Mouse (Mus musculus) macrophage (primary cell): ENCODE data around the gene Defb22. TPM values are rescaled to one million over a fixed set of nuclear protein-coding genes. Genes with fewer than 3 reads are reported as not detected.

Experiments used
- polyA plus RNA-seq: library from polyadenylated mRNA; stranded (reverse); fragments of 250-400 nt; gene quantifications from 3 replicates; pipeline ENCODE4 v1.2.4, GENCODE M21; 2018; ENCODE audit warnings: inconsistent platforms

Defb22 gene
- polyA plus RNA-seq, 1 experiment from 2014 or later: not detected

Other genes with a start within 250 kb of the Defb22 start
- gene Tbc1d20, start 196.3 kb downstream of the Defb22 start, polyA plus RNA-seq: 59.0 to 70.5 TPM (median 69.3 TPM) in 3 replicates
- 29.7 to 57.1 TPM (median 51.6 TPM) in 3 replicates for gene Rbck1, start 157.5 kb downstream of the Defb22 start, polyA plus RNA-seq
- 0.29 to 1.5 TPM (median 0.45 TPM) in 3 replicates for gene Trib3, start 146.1 kb downstream of the Defb22 start, polyA plus RNA-seq
- gene Nrsn2, start 113.5 kb downstream of the Defb22 start, polyA plus RNA-seq: not detected in 3 replicates
- gene Sox12, start 92.1 kb downstream of the Defb22 start, polyA plus RNA-seq: 0.11 to 0.15 TPM in 2 of 3 replicates, not detected in the other
- gene Zcchc3, start 75.1 kb downstream of the Defb22 start, polyA plus RNA-seq: 0.60 to 1.1 TPM (median 0.98 TPM) in 3 replicates
- not detected in 3 replicates for gene 6820408C15Rik, start 74.6 kb downstream of the Defb22 start, polyA plus RNA-seq
- not detected in 3 replicates for gene Defb23, start 25.5 kb downstream of the Defb22 start, polyA plus RNA-seq
- gene Defb20, start 13.1 kb downstream of the Defb22 start, polyA plus RNA-seq: not detected in 3 replicates
- gene Defb26, start 21.6 kb upstream of the Defb22 start, polyA plus RNA-seq: not detected in 3 replicates
- not detected in 3 replicates for gene Defb28, start 28.1 kb upstream of the Defb22 start, polyA plus RNA-seq
- not detected in 3 replicates for gene Defb29, start 50.0 kb upstream of the Defb22 start, polyA plus RNA-seq
- not detected in 3 replicates for gene Gm17416, start 79.2 kb upstream of the Defb22 start, polyA plus RNA-seq
- gene Defb21, start 82.6 kb upstream of the Defb22 start, polyA plus RNA-seq: not detected in 3 replicates
- not detected in 3 replicates for gene Defb19, start 90.2 kb upstream of the Defb22 start, polyA plus RNA-seq
- gene Defb45, start 109.3 kb upstream of the Defb22 start, polyA plus RNA-seq: not detected in 3 replicates
- gene Defb36, start 114.2 kb upstream of the Defb22 start, polyA plus RNA-seq: not detected in 3 replicates
- not detected in 3 replicates for gene Defb25, start 132.9 kb upstream of the Defb22 start, polyA plus RNA-seq
- gene Rem1, start 136.8 kb upstream of the Defb22 start, polyA plus RNA-seq: not detected in 3 replicates
- gene H13, start 179.3 kb upstream of the Defb22 start, polyA plus RNA-seq: 58.4 to 93.5 TPM (median 77.2 TPM) in 3 replicates
- 0.46 to 1.1 TPM (median 0.52 TPM) in 3 replicates for gene Mcts2, start 196.9 kb upstream of the Defb22 start, polyA plus RNA-seq
- gene Id1, start 246.1 kb upstream of the Defb22 start, polyA plus RNA-seq: 0.27 to 88.3 TPM (median 0.39 TPM) in 3 replicates